Mouse (Mus musculus) G1E (cell line): ENCODE measurements around the gene Lrrc2.

ENCODE experiments used
- CTCF ChIP-seq: IDR thresholded peaks from 2 replicates; pipeline ENCODE4 v1.5.1; 2012; ENCODE audit warnings: low read depth, low read length, inconsistent platforms, mixed read lengths
- GATA1 ChIP-seq: IDR thresholded peaks from 2 replicates; pipeline ENCODE4 v1.6.1; 2012; ENCODE audit warnings: borderline replicate concordance, low read length, inconsistent platforms, mixed read lengths
- GATA2 ChIP-seq: IDR thresholded peaks from 2 replicates; pipeline ENCODE4 v1.6.1; 2012; ENCODE audit warnings: low read depth, low read length, inconsistent platforms, borderline replicate concordance

DNA sequence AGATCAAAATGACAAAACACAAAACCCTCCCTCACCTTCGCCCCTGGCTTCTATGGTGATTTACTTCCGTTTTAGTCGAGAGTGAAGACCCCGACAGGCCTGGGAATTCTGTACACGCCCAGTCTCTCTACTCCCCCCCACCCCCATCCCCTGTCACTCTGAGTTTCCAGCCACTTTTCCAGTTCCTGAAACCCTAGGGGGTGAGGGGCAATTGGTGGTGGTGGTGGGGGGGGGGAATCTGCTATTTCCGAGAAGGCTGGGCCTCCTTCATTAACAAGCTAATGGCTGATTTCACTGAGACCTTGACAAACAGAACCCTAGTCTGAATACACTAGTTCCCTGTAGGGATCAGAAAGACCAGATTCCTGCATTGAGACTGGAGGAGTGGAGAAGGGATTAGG, 4.1 kb upstream of the Lrrc2 start:
- no peak for TF ChIP-seq CTCF
- no peak for TF ChIP-seq GATA1
- TF ChIP-seq GATA2 = no peak
